Mouse (Mus musculus) gastrocnemius, postnatal 10 days (tissue): ENCODE measurements around the gene Samd14. TPM values are rescaled to one million over a fixed set of nuclear protein-coding genes. Genes with fewer than 3 reads are reported as not detected.

Source experiments
- DNase-seq: peaks from one replicate; pipeline ENCODE4 v3.0.0; 2021; ENCODE audit warnings: mixed read lengths
- total RNA-seq, 2 experiments: library from RNA; stranded (reverse); gene quantifications; 2 replicates each; pipeline ENCODE4 v1.2.3; 2021

The Samd14 gene
- total RNA-seq, 2 experiments from 2014 or later, result 3.5 to 6.1 TPM

DNA sequence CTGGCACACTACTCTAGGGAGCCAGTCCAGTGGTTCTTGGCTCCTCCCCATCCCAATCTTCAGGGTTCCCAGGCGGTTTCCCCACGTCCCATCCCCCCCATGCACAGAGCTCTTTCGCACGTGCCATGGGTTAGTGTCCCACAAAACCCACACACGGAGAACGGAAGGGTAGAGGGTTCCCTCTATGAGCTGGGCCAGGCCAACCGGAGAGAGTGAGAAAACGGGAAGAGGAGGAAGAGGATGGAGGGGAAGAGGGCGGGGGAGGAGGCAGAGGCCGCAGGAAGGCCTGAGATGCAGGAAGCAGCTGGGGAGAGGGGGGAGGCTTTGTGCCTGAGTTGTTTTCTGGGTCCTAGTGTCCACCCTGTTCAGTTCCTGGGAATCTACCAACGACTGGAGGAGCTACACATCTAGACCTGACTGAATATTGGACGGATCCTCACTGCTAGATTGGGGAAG, 20.1 kb upstream of the Samd14 start:
- DNase-seq, result peak; percentile 64

GRCm38 (mm10) chr11:94990102-94990748, 19.5 kb upstream of the Samd14 start:
- DNase-seq, result no peak

GRCm38 (mm10) chr11:94990749-94991577, 18.7 kb upstream of the Samd14 start, which contains the start of gene Ppp1r9b:
Ppp1r9b (plus strand) TSS chr11:94991035.
- peak; percentile 92 for DNase-seq

DNA sequence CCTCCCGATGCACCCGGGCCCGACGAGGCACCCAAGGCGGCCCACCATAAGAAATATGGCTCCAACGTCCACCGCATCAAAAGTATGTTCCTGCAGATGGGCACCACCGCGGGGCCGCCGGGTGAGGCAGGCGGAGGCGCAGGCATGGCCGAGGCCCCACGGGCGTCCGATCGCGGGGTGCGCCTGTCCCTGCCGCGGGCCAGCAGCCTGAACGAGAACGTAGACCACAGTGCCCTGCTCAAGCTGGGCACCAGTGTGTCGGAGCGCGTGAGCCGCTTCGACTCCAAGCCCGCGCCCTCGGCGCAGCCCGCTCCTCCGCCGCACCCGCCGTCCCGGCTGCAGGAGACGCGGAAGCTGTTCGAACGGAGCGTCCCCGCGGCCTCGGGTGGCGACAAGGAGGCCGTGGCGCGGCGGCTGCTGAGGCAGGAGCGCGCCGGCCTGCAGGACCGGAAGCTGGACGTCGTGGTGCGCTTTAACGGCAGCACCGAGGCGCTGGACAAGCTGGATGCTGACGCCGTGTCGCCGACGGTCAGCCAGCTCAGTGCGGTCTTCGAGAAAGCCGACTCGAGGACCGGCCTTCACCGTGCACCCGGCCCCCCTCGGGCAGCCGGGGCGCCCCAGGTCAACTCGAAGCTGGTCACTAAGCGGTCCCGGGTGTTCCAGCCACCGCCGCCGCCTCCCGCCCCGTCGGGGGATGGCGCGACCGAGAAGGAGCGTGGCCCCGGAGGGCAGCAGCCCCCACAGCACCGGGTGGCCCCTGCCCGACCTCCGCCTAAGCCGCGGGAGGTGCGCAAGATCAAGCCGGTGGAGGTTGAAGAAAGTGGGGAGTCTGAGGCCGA, 17.8 kb upstream of the Samd14 start:
- peak; percentile 61 for DNase-seq

- no peak for DNase-seq
Observed at GRCm38 (mm10) chr11:94992480-94992753, 17.3 kb upstream of the Samd14 start.

DNA sequence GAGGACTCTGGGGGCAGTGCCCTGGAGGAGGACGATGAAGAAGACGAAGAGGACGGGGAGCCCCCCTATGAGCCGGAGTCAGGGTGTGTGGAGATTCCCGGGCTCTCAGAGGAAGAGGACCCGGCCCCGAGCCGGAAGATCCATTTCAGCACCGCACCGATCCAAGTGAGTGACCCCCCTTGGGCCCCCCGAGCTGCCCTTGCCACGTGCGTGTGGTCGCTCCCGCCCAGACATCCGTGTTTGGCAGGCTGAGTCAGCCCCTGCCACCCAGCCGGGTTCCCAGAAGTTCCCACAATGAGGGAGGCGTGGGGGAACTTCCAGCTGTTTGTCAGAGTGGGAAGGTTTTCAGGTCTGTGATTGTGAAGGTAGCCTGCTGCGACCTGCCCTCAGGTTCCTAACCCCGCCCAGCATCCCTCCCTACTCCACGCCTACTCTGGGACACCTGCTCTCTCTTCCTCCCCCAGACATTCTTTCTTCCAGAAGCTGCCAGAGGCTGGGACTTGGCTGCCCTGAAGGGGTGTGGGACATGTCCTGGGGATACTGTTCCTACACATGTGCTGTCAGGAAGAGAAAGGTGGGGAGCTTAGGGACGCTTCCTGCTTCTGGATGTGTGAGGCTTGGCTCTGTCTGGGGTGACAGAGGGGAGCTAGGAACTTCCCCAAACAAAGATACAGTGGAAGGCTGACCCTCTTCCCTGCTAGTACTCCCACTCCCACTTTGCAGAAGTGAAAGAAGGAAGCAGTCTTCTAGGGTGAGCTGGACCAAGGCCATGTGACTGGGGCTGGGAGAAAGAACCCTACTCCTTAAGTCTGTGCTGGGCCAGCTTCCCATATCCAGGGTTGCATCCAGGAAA, 16.7 kb upstream of the Samd14 start:
- peak; percentile 44 for DNase-seq

DNA sequence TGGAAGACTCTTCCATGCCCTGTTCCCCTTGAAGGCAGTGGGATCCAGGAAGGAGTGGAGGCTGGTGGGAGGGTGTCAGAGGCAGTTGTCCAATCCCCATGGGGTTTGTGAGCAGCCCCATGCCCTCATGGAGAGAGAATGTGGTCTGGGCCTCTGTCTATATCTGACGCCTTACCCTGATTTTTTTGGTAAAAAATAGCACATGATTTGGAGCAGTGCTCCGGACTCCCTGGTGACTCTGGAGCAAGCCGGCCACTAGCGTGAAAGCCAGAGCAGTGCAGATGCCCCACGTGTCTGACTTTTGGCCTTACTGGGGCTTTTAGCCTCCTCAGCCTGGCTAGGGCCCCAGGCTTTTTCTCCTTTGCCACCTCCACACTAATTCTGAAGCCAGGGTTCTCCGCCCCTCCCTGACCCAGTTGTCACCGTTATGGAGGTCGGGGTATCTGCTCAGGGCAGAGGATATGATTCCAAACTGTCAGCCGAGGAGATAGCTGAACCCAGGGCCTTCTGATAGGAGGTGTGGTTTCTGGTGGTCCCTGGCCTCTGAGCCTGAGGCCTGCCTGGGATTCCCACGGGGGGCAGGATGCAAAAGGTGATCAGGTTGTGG, 15.4 kb upstream of the Samd14 start:
- DNase-seq, result no peak

DNA sequence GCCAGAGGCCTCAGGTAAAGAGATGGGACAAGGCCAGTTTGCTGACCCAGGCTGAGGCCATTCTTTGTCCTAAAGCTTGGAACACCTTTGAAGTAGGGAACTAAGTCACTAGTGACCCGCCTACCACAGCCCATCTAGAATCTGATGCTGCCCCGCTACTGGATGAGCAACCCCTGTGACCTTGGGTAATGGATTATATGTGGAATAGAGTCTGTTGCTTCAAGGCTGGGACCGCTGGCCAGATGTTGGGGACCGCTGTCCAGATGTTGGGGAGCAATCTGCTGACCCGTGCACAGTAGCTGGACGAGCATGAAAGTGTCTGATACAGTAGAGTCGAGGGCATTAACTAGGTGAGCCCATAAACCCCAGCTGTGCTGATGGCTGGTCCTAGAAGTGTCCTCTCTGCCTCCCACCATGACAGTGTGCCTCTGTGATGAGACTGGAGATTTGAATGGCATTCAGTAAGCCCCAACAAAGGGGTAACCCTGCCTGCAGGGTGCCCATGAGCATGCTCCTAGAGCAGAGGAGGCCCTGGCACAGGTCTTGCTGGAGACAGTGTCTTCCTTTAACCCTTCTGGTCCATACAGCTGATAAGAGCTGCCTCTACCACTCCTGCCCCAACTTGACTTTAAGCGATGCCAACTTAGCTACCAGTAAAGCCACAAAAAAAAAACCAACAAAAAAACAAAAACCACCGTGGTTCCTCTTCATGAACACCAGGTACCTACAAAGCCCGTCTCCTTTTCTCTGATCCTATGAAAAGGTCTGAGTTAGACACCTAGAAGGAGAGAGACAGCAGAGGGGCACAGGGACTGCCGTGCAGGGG, 14.5 kb upstream of the Samd14 start:
- no peak for DNase-seq

DNA sequence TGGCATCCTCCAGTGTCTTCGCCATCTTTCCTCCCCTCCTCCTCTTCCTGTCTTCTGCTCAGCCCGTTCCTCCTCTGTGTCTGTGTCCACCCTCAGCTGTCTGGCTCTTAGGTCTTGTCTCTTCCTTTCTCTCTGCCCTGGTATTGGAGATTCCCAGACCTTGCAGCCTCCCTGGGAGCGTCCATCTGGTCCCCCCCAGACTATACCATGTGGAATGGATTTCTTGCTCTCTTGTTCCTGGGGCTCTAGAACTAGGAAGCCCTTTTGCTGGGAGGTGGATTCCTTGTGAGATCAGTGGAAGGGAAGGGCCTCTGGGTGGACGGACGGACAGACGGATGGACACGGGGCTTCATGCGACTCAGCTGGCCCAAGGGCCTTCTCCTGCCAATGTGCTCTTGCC, 13.6 kb upstream of the Samd14 start:
- no peak for DNase-seq

- no peak for DNase-seq
Observed at GRCm38 (mm10) chr11:94996984-94997383, 12.7 kb upstream of the Samd14 start.

DNA sequence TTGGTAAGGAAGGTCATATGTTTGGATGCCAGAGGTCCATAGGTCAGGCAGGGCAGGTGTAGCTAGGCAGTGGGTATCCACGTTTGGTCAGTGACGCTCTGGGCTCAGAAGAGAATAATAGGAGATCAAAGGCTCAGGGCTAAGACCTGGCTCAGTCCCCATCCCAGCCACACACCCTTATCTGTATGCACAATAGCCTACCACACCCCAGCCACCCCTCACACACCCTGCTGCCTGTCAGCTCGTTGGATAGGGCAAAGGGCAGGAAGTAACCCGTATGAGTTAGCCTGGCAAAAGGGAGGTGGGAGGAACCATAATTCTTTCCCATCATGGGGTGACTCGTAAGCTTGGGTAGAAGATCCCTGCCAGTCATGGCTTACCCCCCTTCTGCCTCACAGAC, 12.1 kb upstream of the Samd14 start:
- DNase-seq, result no peak

GRCm38 (mm10) chr11:94998041-94998531, 11.6 kb upstream of the Samd14 start:
- DNase-seq, result no peak

GRCm38 (mm10) chr11:95000128-95000527, 9.6 kb upstream of the Samd14 start:
- no peak for DNase-seq

- no peak for DNase-seq
Observed at GRCm38 (mm10) chr11:95000548-95000947, 9.1 kb upstream of the Samd14 start.

GRCm38 (mm10) chr11:95001058-95001457, 8.6 kb upstream of the Samd14 start:
- DNase-seq, result peak; percentile 62

DNA sequence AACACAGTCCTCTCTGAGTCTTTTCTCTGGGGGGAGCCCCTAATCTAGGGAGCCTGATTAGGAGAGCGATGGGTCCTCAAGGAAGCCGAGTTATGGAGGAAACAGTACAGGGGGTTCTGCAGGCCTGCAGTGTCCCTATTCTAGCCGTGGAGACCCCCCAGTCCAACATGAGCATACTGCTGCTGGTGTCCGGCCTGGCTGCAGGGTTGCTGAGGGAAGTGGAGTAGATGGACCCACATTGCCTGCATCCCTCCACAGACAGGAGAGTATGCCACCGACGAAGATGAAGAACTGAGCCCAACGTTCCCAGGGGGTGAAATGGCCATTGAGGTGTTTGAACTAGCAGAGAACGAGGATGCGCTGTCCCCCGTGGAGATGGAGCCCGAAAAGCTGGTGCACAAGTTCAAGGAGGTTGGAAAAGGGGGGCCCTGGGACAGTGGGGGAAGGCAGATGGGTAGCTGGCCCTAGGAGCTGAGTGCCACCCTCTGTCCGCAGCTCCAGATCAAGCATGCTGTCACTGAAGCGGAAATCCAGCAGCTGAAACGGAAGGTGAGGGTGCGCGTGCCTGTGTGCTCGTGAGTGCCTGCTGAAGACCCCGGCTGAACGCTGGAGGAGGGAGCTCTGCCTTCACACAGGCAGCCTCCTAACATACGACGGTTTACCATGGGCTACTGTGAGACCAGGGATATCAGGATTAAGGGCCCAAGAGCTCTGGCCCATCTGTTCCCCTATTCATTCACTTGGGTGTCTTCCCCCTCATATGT, 7.9 kb upstream of the Samd14 start:
- no peak for DNase-seq

GRCm38 (mm10) chr11:95002705-95003104, 7.0 kb upstream of the Samd14 start:
- no peak for DNase-seq

GRCm38 (mm10) chr11:95004136-95004936, 5.3 kb upstream of the Samd14 start:
- no peak for DNase-seq

DNA sequence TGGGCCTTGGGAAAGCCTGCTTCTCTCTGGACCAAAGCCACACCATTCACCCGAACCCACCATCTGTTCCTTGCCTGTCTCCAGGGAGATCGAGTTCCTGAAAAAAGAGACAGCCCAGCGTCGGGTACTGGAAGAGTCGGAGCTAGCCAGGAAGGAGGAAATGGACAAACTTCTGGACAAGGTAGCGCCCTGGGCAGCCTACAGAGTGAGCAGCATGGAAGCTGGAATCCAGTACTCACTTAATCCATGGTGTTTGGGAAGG, 4.8 kb upstream of the Samd14 start:
- DNase-seq, result no peak
